Mouse (Mus musculus): Measurements from ENCODE around the gene Trhde. TPM values are rescaled to one million over a fixed set of nuclear protein-coding genes. Genes with fewer than 3 reads are reported as not detected.

Trhde gene
- 0.17 and 0.34 TPM in 2 replicates for polyA plus RNA-seq (2015; fragmentation: Nextera tagmentation; extraction: Ambion mirVana)

DNA sequence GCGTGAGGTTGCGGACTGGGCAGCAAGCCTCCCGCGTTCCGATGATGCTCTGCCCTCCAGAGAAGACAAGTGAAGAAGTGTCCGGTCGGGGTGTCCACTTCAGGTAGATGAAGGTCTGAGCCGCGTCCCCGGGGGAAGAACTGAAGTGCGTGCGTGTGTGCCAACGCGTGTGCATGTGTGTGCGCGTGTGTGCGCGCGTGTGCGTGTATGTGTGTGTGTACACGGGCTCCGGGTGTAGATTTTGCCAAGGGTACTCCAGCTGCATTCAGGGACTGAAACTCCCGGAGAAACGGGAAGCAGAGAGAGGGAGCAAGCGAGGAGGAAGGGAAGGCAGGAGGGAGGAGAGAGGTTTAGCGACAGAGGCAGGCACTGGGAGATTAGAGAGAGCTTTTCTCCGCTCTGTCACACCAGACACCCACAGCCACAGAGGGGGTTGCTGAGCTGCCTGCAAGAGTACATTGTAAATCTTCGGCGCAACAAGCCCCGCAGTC lies at the start of gene Trhde:
Trhde (minus strand) TSS at position 147 of the 491 bp plus-strand sequence.
- Histone ChIP-seq H3K4me3 (replicated peaks; ENCODE audit: low read length) (peak within 1 kb of the TSS; percentile 59), H3K27ac (ENCODE audit: low read length) (no peak within 1 kb of the TSS), H3K27me3 (ENCODE audit: control insufficient read depth, insufficient read depth, low read length) (peaks cover 47% of the 10 kb centered on the region), H3K9ac (ENCODE audit: low read length) (peak within 1 kb of the TSS; percentile 62), H3K4me1 (ENCODE audit: control insufficient read depth, insufficient read depth, low read length) (peaks cover 7% of the 10 kb centered on the region), H3K9me3 (replicated peaks; ENCODE audit: control insufficient read depth, low read length) (no peaks in the 10 kb centered on the region), H3K4me2 (ENCODE audit: low read depth, low read length) (peak within 1 kb of the TSS; percentile 91), H3K36me3 (ENCODE audit: control insufficient read depth, insufficient read depth, low read length) (no peaks in the 10 kb centered on the region)
- WGBS: 3% methylated on average over 30 of the region's 30 CpGs
- ATAC-seq (ENCODE audit: insufficient read depth, low FRiP score): no peak

DNA sequence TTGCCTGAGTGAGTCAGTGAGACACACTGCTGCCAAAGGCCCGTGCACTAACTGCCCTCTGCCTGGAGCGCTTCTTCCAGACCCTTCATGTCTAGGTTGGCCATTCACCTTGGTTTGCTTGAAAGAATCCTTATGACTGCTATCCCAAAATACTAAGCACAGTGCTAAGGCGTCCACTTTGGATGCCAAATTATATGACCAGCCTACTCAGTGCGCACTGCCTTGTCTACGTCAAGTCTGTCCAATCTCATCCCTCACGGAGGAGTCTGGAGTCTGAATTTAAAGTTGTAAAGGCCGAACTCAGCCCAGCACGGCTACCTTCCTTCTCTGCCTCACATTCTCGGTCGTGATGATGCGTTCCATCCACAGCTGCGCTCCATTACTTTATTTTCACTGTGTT lies 39.9 kb upstream of the Trhde start:
- H3K4me1 ChIP-seq (ENCODE audit: control insufficient read depth, insufficient read depth, low read length): no peaks in the 10 kb centered on the region
- no peak for ATAC-seq (ENCODE audit: insufficient read depth, low FRiP score)

DNA sequence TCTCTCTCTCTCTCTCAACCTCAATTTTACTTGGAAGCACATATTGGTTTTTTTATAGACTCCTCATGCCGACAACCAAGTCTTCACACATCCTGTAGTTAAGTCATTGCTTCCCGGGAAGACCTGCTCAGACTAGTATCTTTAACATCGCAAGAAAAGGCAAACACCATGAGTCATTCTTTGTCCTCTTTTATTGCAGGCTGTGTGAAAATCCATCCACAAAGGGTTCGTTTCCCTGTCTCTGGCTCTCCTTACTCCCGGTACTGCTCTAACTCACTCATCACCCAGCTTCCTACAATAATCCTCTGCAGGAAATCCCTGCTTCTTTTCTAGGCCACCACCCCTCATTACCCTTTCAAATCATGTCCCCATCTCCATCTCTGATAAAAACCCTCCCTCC lies 39.3 kb upstream of the Trhde start:
- H3K9me3 ChIP-seq (replicated peaks; ENCODE audit: control insufficient read depth, low read length): no peaks in the 10 kb centered on the region
- H3K4me3 ChIP-seq (replicated peaks; ENCODE audit: low read length): no peak overlapping the region
- no peaks in the 10 kb centered on the region for H3K36me3 ChIP-seq (ENCODE audit: control insufficient read depth, insufficient read depth, low read length)
- H3K4me1 ChIP-seq (ENCODE audit: control insufficient read depth, insufficient read depth, low read length): no peaks in the 10 kb centered on the region
- no peak for ATAC-seq (ENCODE audit: insufficient read depth, low FRiP score)
- no peaks in the 10 kb centered on the region for H3K27me3 ChIP-seq (ENCODE audit: control insufficient read depth, insufficient read depth, low read length)
- WGBS: 63% methylated on average over 5 of the region's 5 CpGs
- H3K4me2 ChIP-seq (ENCODE audit: low read depth, low read length): no peak overlapping the region
- H3K9ac ChIP-seq (ENCODE audit: low read length): no peak overlapping the region
- no peak overlapping the region for H3K27ac ChIP-seq (ENCODE audit: low read length)

More for the DNA sequence above, 39.9 kb upstream of the Trhde start:
- Histone ChIP-seq H3K36me3 (ENCODE audit: control insufficient read depth, insufficient read depth, low read length) (no peaks in the 10 kb centered on the region), H3K9me3 (replicated peaks; ENCODE audit: control insufficient read depth, low read length) (no peaks in the 10 kb centered on the region), H3K27ac (ENCODE audit: low read length) (no peak overlapping the region), H3K27me3 (ENCODE audit: control insufficient read depth, insufficient read depth, low read length) (no peaks in the 10 kb centered on the region), H3K4me3 (replicated peaks; ENCODE audit: low read length) (no peak overlapping the region), H3K4me2 (ENCODE audit: low read depth, low read length) (no peak overlapping the region), H3K9ac (ENCODE audit: low read length) (no peak overlapping the region)
- 90% methylated on average over 12 of the region's 12 CpGs for WGBS

DNA sequence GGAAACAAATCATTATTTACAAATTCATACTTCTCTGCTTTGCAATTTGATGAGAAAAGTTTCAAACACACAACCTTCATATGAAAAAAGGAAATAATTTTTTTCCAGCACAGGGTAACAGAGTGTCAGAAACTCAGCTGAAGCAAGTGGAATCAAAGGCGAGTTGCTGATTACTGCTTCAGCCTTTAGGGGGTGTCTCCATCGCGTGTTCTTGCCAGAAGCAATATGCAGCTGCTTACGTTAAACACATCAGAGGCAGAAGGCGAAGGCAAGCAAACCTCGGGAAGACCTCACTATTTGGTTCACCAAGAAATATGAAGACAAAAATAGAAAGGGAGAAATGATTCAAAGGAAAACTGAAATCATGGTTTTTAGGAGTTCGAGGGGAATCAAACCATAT lies 29.2 kb upstream of the Trhde start:
- no peaks in the 10 kb centered on the region for H3K27me3 ChIP-seq (ENCODE audit: control insufficient read depth, insufficient read depth, low read length)
- no peak for ATAC-seq (ENCODE audit: insufficient read depth, low FRiP score)
- no peak overlapping the region for H3K4me3 ChIP-seq (replicated peaks; ENCODE audit: low read length)
- no peak overlapping the region for H3K9ac ChIP-seq (ENCODE audit: low read length)
- H3K4me1 ChIP-seq (ENCODE audit: control insufficient read depth, insufficient read depth, low read length): no peaks in the 10 kb centered on the region
- H3K36me3 ChIP-seq (ENCODE audit: control insufficient read depth, insufficient read depth, low read length): no peaks in the 10 kb centered on the region
- no peaks in the 10 kb centered on the region for H3K9me3 ChIP-seq (replicated peaks; ENCODE audit: control insufficient read depth, low read length)
- no peak overlapping the region for H3K4me2 ChIP-seq (ENCODE audit: low read depth, low read length)
- 50% methylated on average over 7 of the region's 7 CpGs for WGBS
- H3K27ac ChIP-seq (ENCODE audit: low read length): no peak overlapping the region

DNA sequence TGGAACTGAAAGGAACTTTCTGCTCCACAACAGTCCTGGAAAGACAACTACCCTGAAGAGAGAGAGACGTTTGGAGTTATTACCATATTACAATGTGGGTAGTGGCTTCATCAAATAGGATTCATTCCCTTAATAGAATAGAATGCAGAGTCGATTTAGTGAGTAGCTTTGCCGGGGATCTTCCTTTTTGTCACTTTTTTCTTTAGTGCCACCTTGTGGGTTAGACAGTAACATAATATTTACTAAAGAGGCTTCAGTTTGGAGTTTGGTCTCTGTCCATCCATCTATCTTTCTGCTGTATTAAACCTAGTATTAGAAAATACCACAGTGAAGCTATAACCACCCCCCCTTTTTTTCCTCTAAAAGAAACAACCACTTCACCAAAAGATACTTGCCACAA lies 6.7 kb upstream of the Trhde start:
- Histone ChIP-seq H3K4me2 (ENCODE audit: low read depth, low read length) (no peak overlapping the region), H3K4me1 (ENCODE audit: control insufficient read depth, insufficient read depth, low read length) (no peaks in the 10 kb centered on the region), H3K27me3 (ENCODE audit: control insufficient read depth, insufficient read depth, low read length) (no peaks in the 10 kb centered on the region), H3K36me3 (ENCODE audit: control insufficient read depth, insufficient read depth, low read length) (no peaks in the 10 kb centered on the region), H3K4me3 (replicated peaks; ENCODE audit: low read length) (no peak overlapping the region), H3K9me3 (replicated peaks; ENCODE audit: control insufficient read depth, low read length) (no peaks in the 10 kb centered on the region), H3K27ac (ENCODE audit: low read length) (no peak overlapping the region), H3K9ac (ENCODE audit: low read length) (no peak overlapping the region)
- 42% methylated on average over 3 of the region's 3 CpGs for WGBS
- no peak for ATAC-seq (ENCODE audit: insufficient read depth, low FRiP score)

DNA sequence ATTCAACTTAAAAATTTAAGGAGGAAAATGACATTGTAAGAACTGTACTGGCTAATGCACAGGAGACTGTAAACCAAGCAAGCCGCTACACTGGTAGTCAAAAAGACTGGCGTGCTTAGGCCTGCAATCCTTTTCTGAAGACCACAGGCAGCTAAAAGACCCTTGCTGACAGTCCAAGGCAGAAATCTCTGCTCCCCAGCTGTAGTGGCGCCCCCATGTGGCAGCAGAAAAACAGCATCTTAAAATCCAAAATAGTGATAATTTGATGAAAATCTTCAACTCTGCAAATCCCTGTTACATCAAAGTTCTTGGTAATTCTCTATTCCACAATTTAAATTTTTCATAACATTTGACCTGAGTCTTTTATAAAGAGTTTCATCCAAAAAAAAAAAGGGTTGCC lies 3.8 kb upstream of the Trhde start:
- Histone ChIP-seq H3K4me3 (replicated peaks; ENCODE audit: low read length) (no peak overlapping the region), H3K36me3 (ENCODE audit: control insufficient read depth, insufficient read depth, low read length) (no peaks in the 10 kb centered on the region), H3K9ac (ENCODE audit: low read length) (no peak overlapping the region), H3K9me3 (replicated peaks; ENCODE audit: control insufficient read depth, low read length) (no peaks in the 10 kb centered on the region), H3K4me1 (ENCODE audit: control insufficient read depth, insufficient read depth, low read length) (peaks cover 6% of the 10 kb centered on the region), H3K4me2 (ENCODE audit: low read depth, low read length) (no peak overlapping the region), H3K27ac (ENCODE audit: low read length) (no peak overlapping the region), H3K27me3 (ENCODE audit: control insufficient read depth, insufficient read depth, low read length) (peaks cover 27% of the 10 kb centered on the region)
- no peak for ATAC-seq (ENCODE audit: insufficient read depth, low FRiP score)
- 41% methylated on average over 3 of the region's 3 CpGs for WGBS

DNA sequence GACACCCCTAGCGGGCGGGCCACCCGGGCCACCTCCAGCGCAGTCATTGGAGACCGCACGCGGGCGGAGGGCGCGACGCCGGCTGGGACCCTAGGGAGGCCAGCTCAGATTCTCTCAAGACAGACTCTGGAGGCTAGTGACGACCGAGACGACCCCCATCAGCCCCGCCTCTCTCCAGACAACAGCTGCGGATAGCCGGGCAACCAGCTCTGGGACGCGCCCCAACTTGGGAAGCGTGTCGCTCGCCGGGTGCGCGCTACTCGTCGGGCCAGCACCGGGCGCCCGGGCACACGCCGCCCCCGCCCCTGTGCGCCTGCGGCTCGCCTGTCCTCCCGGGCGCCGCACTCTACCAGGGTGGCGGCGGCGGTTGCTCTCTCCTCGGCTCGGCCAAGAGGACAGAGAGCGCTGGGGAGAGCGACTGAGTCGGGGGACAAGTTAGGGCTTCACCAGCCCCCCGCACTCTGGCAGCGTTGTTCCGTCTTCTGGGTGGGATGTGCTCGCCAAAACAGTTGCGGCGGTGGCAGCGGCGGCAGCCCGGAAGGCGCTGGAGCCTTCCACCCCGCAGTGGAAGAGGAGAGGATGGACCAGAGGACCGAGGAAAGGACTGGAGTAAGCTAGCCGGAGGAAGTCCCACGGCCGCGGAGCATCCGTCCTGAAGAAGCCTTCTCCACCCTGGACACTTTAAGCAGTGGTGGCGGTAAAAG lies 498 bp downstream of the Trhde start:
- H3K9ac ChIP-seq (ENCODE audit: low read length): peak overlapping the region; percentile 62
- no peaks in the 10 kb centered on the region for H3K9me3 ChIP-seq (replicated peaks; ENCODE audit: control insufficient read depth, low read length)
- under 1% methylated on average over 65 of the region's 66 CpGs for WGBS
- ATAC-seq (ENCODE audit: insufficient read depth, low FRiP score): peak; percentile 66; the same call in 1 of the 2 replicates
- H3K36me3 ChIP-seq (ENCODE audit: control insufficient read depth, insufficient read depth, low read length): no peaks in the 10 kb centered on the region
- peaks cover 7% of the 10 kb centered on the region for H3K4me1 ChIP-seq (ENCODE audit: control insufficient read depth, insufficient read depth, low read length)
- H3K27ac ChIP-seq (ENCODE audit: low read length): no peak overlapping the region
- H3K4me2 ChIP-seq (ENCODE audit: low read depth, low read length): peak overlapping the region; percentile 91
- peak overlapping the region; percentile 59 for H3K4me3 ChIP-seq (replicated peaks; ENCODE audit: low read length)
- peaks cover 47% of the 10 kb centered on the region for H3K27me3 ChIP-seq (ENCODE audit: control insufficient read depth, insufficient read depth, low read length)

DNA sequence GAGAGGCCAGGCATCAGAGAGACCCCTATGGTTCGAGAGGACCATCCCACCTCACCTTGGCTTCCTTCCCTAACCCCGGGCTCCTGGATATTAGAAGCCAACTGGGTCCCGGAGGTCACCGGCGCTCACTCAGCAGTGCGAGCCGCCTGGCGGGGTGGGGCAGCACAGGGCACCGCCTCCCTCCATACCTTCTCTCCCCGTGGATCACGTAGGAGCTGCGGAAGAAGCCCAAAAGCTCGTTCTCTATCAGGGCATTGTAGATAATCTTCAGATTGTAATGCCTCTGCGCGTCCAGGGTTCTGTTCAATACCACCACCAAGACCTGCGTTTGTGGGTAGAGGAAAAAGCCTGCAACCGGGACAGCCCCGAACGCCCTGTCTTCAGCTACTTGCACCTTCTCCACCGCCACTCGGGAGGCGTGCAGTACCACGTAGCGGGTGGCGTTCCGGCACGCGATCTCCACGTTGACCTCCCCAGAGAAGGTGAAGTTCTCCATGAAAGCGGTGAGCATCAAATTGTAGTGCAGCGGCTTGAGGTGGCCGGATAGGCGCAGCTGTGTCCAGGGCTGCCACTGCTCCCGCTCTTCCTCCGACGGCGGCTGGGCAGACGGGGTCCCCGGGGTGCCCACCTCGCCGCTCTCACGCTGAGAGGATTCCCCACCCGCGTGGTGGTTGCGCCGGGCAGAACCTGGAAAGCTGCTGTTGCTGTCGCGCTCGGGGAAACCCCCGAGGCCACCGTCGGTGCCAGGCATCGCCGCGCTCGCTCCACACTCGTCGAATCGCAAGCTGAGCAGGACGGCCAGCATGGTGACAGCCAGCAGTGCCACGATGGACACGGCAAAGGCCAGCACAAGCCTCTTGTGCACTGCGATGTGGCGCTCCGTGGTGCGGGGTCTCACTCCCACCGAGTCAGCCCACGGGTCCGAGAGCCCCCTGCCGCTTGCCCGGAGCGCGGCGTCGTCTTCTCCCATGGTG lies 1.5 kb downstream of the Trhde start:
- H3K27ac ChIP-seq (ENCODE audit: low read length): no peak overlapping the region
- no peaks in the 10 kb centered on the region for H3K36me3 ChIP-seq (ENCODE audit: control insufficient read depth, insufficient read depth, low read length)
- peak; percentile 41; the same call in 1 of the 2 replicates for ATAC-seq (ENCODE audit: insufficient read depth, low FRiP score)
- no peak overlapping the region; the same call in 1 of the 2 replicates for H3K9ac ChIP-seq (ENCODE audit: low read length)
- peak overlapping the region; percentile 59 for H3K4me3 ChIP-seq (replicated peaks; ENCODE audit: low read length)
- H3K4me2 ChIP-seq (ENCODE audit: low read depth, low read length): peak overlapping the region; percentile 91
- no peaks in the 10 kb centered on the region for H3K9me3 ChIP-seq (replicated peaks; ENCODE audit: control insufficient read depth, low read length)
- 9% methylated on average over 74 of the region's 75 CpGs for WGBS
- H3K27me3 ChIP-seq (ENCODE audit: control insufficient read depth, insufficient read depth, low read length): peaks cover 47% of the 10 kb centered on the region
- H3K4me1 ChIP-seq (ENCODE audit: control insufficient read depth, insufficient read depth, low read length): peaks cover 7% of the 10 kb centered on the region

DNA sequence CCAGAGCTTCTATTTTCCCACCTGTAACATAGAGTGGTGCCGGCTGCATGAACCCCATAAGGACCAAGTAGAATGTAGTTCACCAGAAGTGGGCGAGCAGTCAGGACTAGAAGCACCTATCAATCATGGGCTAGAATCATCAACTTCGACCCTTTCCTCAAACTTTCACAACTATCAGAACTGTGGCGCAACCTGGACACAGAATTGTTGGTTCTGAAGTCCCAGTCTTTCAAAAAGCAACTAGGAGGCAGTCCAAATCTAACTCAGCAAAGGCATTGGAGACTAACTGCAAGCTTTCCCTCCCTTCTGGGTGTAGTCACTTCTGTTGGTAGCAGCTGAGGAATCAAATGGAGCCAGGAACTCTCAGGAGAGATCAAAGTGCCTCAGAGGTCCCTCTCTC lies 2.6 kb downstream of the Trhde start:
- H3K4me1 ChIP-seq (ENCODE audit: control insufficient read depth, insufficient read depth, low read length): peaks cover 7% of the 10 kb centered on the region
- no peaks in the 10 kb centered on the region for H3K9me3 ChIP-seq (replicated peaks; ENCODE audit: control insufficient read depth, low read length)
- no peak for ATAC-seq (ENCODE audit: insufficient read depth, low FRiP score)
- H3K27ac ChIP-seq (ENCODE audit: low read length): no peak overlapping the region
- H3K4me3 ChIP-seq (replicated peaks; ENCODE audit: low read length): no peak overlapping the region
- H3K4me2 ChIP-seq (ENCODE audit: low read depth, low read length): no peak overlapping the region
- H3K36me3 ChIP-seq (ENCODE audit: control insufficient read depth, insufficient read depth, low read length): no peaks in the 10 kb centered on the region
- 78% methylated on average over 4 of the region's 4 CpGs for WGBS
- peaks cover 47% of the 10 kb centered on the region for H3K27me3 ChIP-seq (ENCODE audit: control insufficient read depth, insufficient read depth, low read length)
- no peak overlapping the region for H3K9ac ChIP-seq (ENCODE audit: low read length)
